Comparison of ENCODE assay signal across 16 mouse cellular contexts in genomic region chr11:73144261-73144681, GRCm38 (mm10). TPM values are rescaled to one million over a fixed set of nuclear protein-coding genes. Genes with fewer than 3 reads are reported as not detected.
DNase-seq lines count a peak whose midpoint lies in the region; ATAC-seq and TF ChIP-seq lines count a peak whose summit lies in the region.
"Had no signal": no experiment of that assay in that cellular context is flagged by ENCODE, and none has a peak within 500 bp of the region (broad histone marks: within the 10 kb centered on the region; RNA-seq: fewer than 3 reads in every experiment).

No protein-coding gene starts in this region.

- no peaks in the 10 kb centered on the region for H3K4me1 ChIP-seq in kidney, embryonic 14.5 days (ENCODE audit: control insufficient read depth, insufficient read depth, low read length)
- H3K4me1 ChIP-seq in kidney, postnatal 0 days (replicated peaks; ENCODE audit: insufficient read depth, low read length) = no peaks in the 10 kb centered on the region
- H3K4me1 ChIP-seq in liver, postnatal 0 days (ENCODE audit: insufficient read depth) = no peaks in the 10 kb centered on the region
- H3K4me1 ChIP-seq: hindbrain, embryonic 13.5 days had no signal

- H3K9ac ChIP-seq in kidney, embryonic 14.5 days (ENCODE audit: low read depth, low read length) = no peak overlapping the region
- no peak overlapping the region for H3K9ac ChIP-seq in kidney, postnatal 0 days (ENCODE audit: low read depth, low read length)
- H3K9ac ChIP-seq in liver, postnatal 0 days (replicated peaks) = no peak overlapping the region
- H3K9ac ChIP-seq: heart, embryonic 13.5 days; hindbrain, embryonic 13.5 days; liver, embryonic 14.5 days; midbrain, embryonic 12.5 days had no signal

- H3K9me3 ChIP-seq in kidney, embryonic 14.5 days (ENCODE audit: control insufficient read depth, low read length) = no peaks in the 10 kb centered on the region
- no peaks in the 10 kb centered on the region for H3K9me3 ChIP-seq in kidney, postnatal 0 days (replicated peaks; ENCODE audit: low read length)
- H3K9me3 ChIP-seq in liver, postnatal 0 days (ENCODE audit: low read length) = no peaks in the 10 kb centered on the region
- H3K9me3 ChIP-seq: heart, embryonic 13.5 days; hindbrain, embryonic 13.5 days; midbrain, embryonic 12.5 days had no signal

- H3K36me3 ChIP-seq in kidney, embryonic 14.5 days (ENCODE audit: control insufficient read depth, insufficient read depth, low read length) = no peaks in the 10 kb centered on the region
- H3K36me3 ChIP-seq in kidney, postnatal 0 days (ENCODE audit: insufficient read depth, low read length) = no peaks in the 10 kb centered on the region
- no peaks in the 10 kb centered on the region for H3K36me3 ChIP-seq in liver, postnatal 0 days (replicated peaks; ENCODE audit: insufficient read depth, low read length)
- H3K36me3 ChIP-seq: heart, embryonic 13.5 days; hindbrain, embryonic 13.5 days; midbrain, embryonic 12.5 days had no signal

- 68% methylated on average over 1 of the region's 1 CpGs for WGBS in kidney, embryonic 14.5 days
- WGBS in kidney, postnatal 0 days = 89% methylated on average over 1 of the region's 1 CpGs
- 67% methylated on average over 1 of the region's 1 CpGs for WGBS in liver, postnatal 0 days (ENCODE audit: insufficient replicate concordance)

- TF ChIP-seq CTCF in kidney, postnatal 0 days (IDR thresholded peaks at IDR 0.05; ENCODE audit: low read depth) = no peak
- TF ChIP-seq CTCF in liver, postnatal 0 days (IDR thresholded peaks at IDR 0.05; ENCODE audit: low read depth) = no peak

- ATAC-seq in kidney, embryonic 14.5 days (ENCODE audit: low FRiP score, low TSS enrichment) = no peak
- peak; percentile 13; the same call in 1 of the 2 replicates for ATAC-seq in kidney, postnatal 0 days (replicated peaks; ENCODE audit: low FRiP score, low read depth)
- ATAC-seq in liver, postnatal 0 days = no peak
- ATAC-seq: intestine, postnatal 0 days had no signal

- H3K4me3 ChIP-seq in kidney, embryonic 14.5 days (ENCODE audit: low read length) = no peak overlapping the region
- no peak overlapping the region for H3K4me3 ChIP-seq in kidney, postnatal 0 days (replicated peaks; ENCODE audit: low read depth, low read length)
- no peak overlapping the region for H3K4me3 ChIP-seq in liver, postnatal 0 days (ENCODE audit: low read depth, low read length)
- H3K4me3 ChIP-seq: heart, embryonic 13.5 days; hindbrain, embryonic 13.5 days; midbrain, embryonic 12.5 days; myocyte had no signal

- H3K27ac ChIP-seq in kidney, embryonic 14.5 days (ENCODE audit: low read depth, low read length) = no peak overlapping the region
- H3K27ac ChIP-seq in kidney, postnatal 0 days = no peak overlapping the region
- no peak overlapping the region for H3K27ac ChIP-seq in liver, postnatal 0 days (ENCODE audit: low read depth)
- H3K27ac ChIP-seq: heart, embryonic 13.5 days; hindbrain, embryonic 13.5 days; liver, embryonic 14.5 days; midbrain, embryonic 12.5 days had no signal

- no peaks in the 10 kb centered on the region for H3K27me3 ChIP-seq in kidney, embryonic 14.5 days (ENCODE audit: control insufficient read depth, insufficient read depth, low read length)
- no peaks in the 10 kb centered on the region for H3K27me3 ChIP-seq in kidney, postnatal 0 days (ENCODE audit: insufficient read depth, low read length)
- no peaks in the 10 kb centered on the region for H3K27me3 ChIP-seq in liver, postnatal 0 days (ENCODE audit: insufficient read depth, low read length)
- H3K27me3 ChIP-seq: heart, embryonic 13.5 days; hindbrain, embryonic 13.5 days; midbrain, embryonic 12.5 days had no signal

- H3K4me2 ChIP-seq in kidney, embryonic 14.5 days (replicated peaks; ENCODE audit: low read depth, low read length) = no peak overlapping the region
- no peak overlapping the region for H3K4me2 ChIP-seq in kidney, postnatal 0 days (ENCODE audit: low read length)
- no peak overlapping the region for H3K4me2 ChIP-seq in liver, postnatal 0 days (ENCODE audit: low read depth, low read length)
- H3K4me2 ChIP-seq: heart, embryonic 13.5 days; hindbrain, embryonic 13.5 days; midbrain, embryonic 12.5 days had no signal

- DNase-seq in adrenal gland, postnatal 10 days = peak; percentile 62
- DNase-seq in adrenal gland, adult 18-20 months (ENCODE audit: low spot score in 2 of 2) = no peak
- DNase-seq in kidney, adult 18-20 months = peak; percentile 52
- no peak for DNase-seq in kidney, postnatal 0 days (ENCODE audit: low spot score)
- peak; percentile 20 for DNase-seq in lung, postnatal 14 days
- DNase-seq in MN1 (ENCODE audit: low spot score) = no peak
- no peak for DNase-seq in liver, postnatal 0 days
- DNase-seq: cerebellum, adult 9-10 months; layer of hippocampus, postnatal 36 days had no signal

- no peak for TF ChIP-seq EP300 in liver, postnatal 0 days (IDR thresholded peaks at IDR 0.05; ENCODE audit: low read depth)

RNA-seq across cellular contexts. Expression of gene Haspin, which starts 6.2 kb away (rescaled TPM):
- 1 to 10 TPM; 3.0 to 3.7 TPM for total RNA-seq in adrenal gland, postnatal 10 days (2021)
- total RNA-seq in adrenal gland, adult 18-20 months (2021) = under 1 TPM; 0.13 to 0.46 TPM
- polyA plus RNA-seq in kidney, embryonic 14.5 days (2014; fragmentation: Nextera tagmentation; extraction: Ambion mirVana) = 14.5 and 19.5 TPM in 2 replicates
- 7.3 and 8.5 TPM in 2 replicates for polyA plus RNA-seq in kidney, postnatal 0 days (2015; fragmentation: Nextera tagmentation; extraction: Ambion mirVana)
- polyA plus RNA-seq in liver, postnatal 0 days (2015; fragmentation: Nextera tagmentation; extraction: Ambion mirVana) = 4.6 and 5.3 TPM in 2 replicates

RNA-seq across cellular contexts. Expression of gene P2rx5, which starts 15.9 kb away (rescaled TPM):
- total RNA-seq in adrenal gland, postnatal 10 days (2021) = 10 to 100 TPM; 14.8 to 26.1 TPM
- total RNA-seq in adrenal gland, adult 18-20 months (2021) = 10 to 100 TPM in 1 of 2 experiments, 1 to 10 TPM in 1; 4.6 to 19.3 TPM
- 0.34 TPM in 1 of 2 replicates, not detected in the other for polyA plus RNA-seq in kidney, embryonic 14.5 days (2014; fragmentation: Nextera tagmentation; extraction: Ambion mirVana)
- 1.3 and 1.6 TPM in 2 replicates for polyA plus RNA-seq in kidney, postnatal 0 days (2015; fragmentation: Nextera tagmentation; extraction: Ambion mirVana)
- 0.11 and 0.21 TPM in 2 replicates for polyA plus RNA-seq in liver, postnatal 0 days (2015; fragmentation: Nextera tagmentation; extraction: Ambion mirVana)

RNA-seq across cellular contexts. Expression of gene Emc6, which starts 32.6 kb away (rescaled TPM):
- 100 to 1,000 TPM; 121 to 122 TPM for total RNA-seq in adrenal gland, postnatal 10 days (2021)
- 10 to 100 TPM; 77.7 to 94.3 TPM for total RNA-seq in adrenal gland, adult 18-20 months (2021)
- 134 and 156 TPM in 2 replicates for polyA plus RNA-seq in kidney, embryonic 14.5 days (2014; fragmentation: Nextera tagmentation; extraction: Ambion mirVana)
- polyA plus RNA-seq in kidney, postnatal 0 days (2015; fragmentation: Nextera tagmentation; extraction: Ambion mirVana) = 182 and 187 TPM in 2 replicates
- 169 and 174 TPM in 2 replicates for polyA plus RNA-seq in liver, postnatal 0 days (2015; fragmentation: Nextera tagmentation; extraction: Ambion mirVana)

RNA-seq across cellular contexts. Expression of gene Tax1bp3, which starts 32.6 kb away (rescaled TPM):
- 10 to 100 TPM; 72.5 TPM for total RNA-seq in adrenal gland, postnatal 10 days (2021)
- 10 to 100 TPM; 70.0 to 91.8 TPM for total RNA-seq in adrenal gland, adult 18-20 months (2021)
- 195 and 209 TPM in 2 replicates for polyA plus RNA-seq in kidney, embryonic 14.5 days (2014; fragmentation: Nextera tagmentation; extraction: Ambion mirVana)
- polyA plus RNA-seq in kidney, postnatal 0 days (2015; fragmentation: Nextera tagmentation; extraction: Ambion mirVana) = 227 and 237 TPM in 2 replicates
- polyA plus RNA-seq in liver, postnatal 0 days (2015; fragmentation: Nextera tagmentation; extraction: Ambion mirVana) = 32.7 and 35.6 TPM in 2 replicates

RNA-seq across cellular contexts. Expression of gene Itgae, which starts 53.9 kb away (rescaled TPM):
- under 1 TPM; 0.82 to 0.90 TPM for total RNA-seq in adrenal gland, postnatal 10 days (2021)
- total RNA-seq in adrenal gland, adult 18-20 months (2021) = 1 to 10 TPM in 1 of 2 experiments, under 1 TPM in 1; 0.33 to 1.1 TPM
- 0.20 and 0.24 TPM in 2 replicates for polyA plus RNA-seq in kidney, embryonic 14.5 days (2014; fragmentation: Nextera tagmentation; extraction: Ambion mirVana)
- 0.14 and 0.22 TPM in 2 replicates for polyA plus RNA-seq in kidney, postnatal 0 days (2015; fragmentation: Nextera tagmentation; extraction: Ambion mirVana)
- 0.24 and 0.33 TPM in 2 replicates for polyA plus RNA-seq in liver, postnatal 0 days (2015; fragmentation: Nextera tagmentation; extraction: Ambion mirVana)

Comparison
In these comparisons a context has a peak if more than half of its experiments do, and no peak if none do; other contexts are left out.
1. DNase-seq: peak in adrenal gland, postnatal 10 days (single experiment), kidney, adult 18-20 months (single experiment) and lung, postnatal 14 days (single experiment); none in adrenal gland, adult 18-20 months (0 of 2), kidney, postnatal 0 days (single experiment), MN1 (single experiment) and liver, postnatal 0 days (single experiment).